Mouse (Mus musculus): ENCODE data around the gene Slc7a4. TPM values are rescaled to one million over a fixed set of nuclear protein-coding genes. Genes with fewer than 3 reads are reported as not detected.

The Slc7a4 gene
- total RNA-seq, 2 experiments from 2014 or later, result 8.7 to 14.2 TPM

- no peak for DNase-seq (ENCODE audit: low spot score in 2 of 2)
Measured at GRCm38 (mm10) chr16:17525524-17525923, 57.5 kb downstream of the Slc7a4 start.

GRCm38 (mm10) chr16:17524156-17524555 is 58.9 kb downstream of the Slc7a4 start:
- DNase-seq (ENCODE audit: low spot score in 2 of 2), result no peak

Other genes with a start within 250 kb of the Slc7a4 start
- 10 to 100 TPM; 27.7 to 29.3 TPM for gene Snap29, start 177.2 kb downstream of the Slc7a4 start, total RNA-seq (2021)
- 100 to 1,000 TPM in 1 of 2 experiments, 10 to 100 TPM in 1; 95.5 to 105 TPM for gene Pi4ka, start 176.9 kb downstream of the Slc7a4 start, total RNA-seq (2021)
- 10 to 100 TPM; 38.3 to 39.2 TPM for gene Crkl, start 131.2 kb downstream of the Slc7a4 start, total RNA-seq (2021)
- 10 to 100 TPM in 1 of 2 experiments, 1 to 10 TPM in 1; 7.3 to 11.7 TPM for gene Aifm3, start 93.6 kb downstream of the Slc7a4 start, total RNA-seq (2021)
- 10 to 100 TPM; 58.7 to 64.6 TPM for gene Lztr1, start 74.5 kb downstream of the Slc7a4 start, total RNA-seq (2021)
- gene Thap7, start 52.1 kb downstream of the Slc7a4 start, total RNA-seq (2021), result 10 to 100 TPM; 35.1 to 38.5 TPM
- not detected for gene Lrrc74b, start 22.0 kb downstream of the Slc7a4 start, total RNA-seq (2021)
- 1 to 10 TPM; 1.8 to 2.8 TPM for gene P2rx6, start 21.3 kb downstream of the Slc7a4 start, total RNA-seq (2021)
- gene Smpd4, start 36.1 kb upstream of the Slc7a4 start, total RNA-seq (2021), result 10 to 100 TPM; 29.9 to 30.2 TPM
- gene Ccdc74a, start 63.3 kb upstream of the Slc7a4 start, total RNA-seq (2021), result 1 to 10 TPM; 1.2 to 1.8 TPM
- 10 to 100 TPM; 57.1 to 58.2 TPM for gene Med15, start 149.7 kb upstream of the Slc7a4 start, total RNA-seq (2021)
- gene Klhl22, start 176.4 kb upstream of the Slc7a4 start, total RNA-seq (2021), result 10 to 100 TPM; 29.8 to 38.3 TPM
- gene Scarf2, start 214.1 kb upstream of the Slc7a4 start, total RNA-seq (2021), result 10 to 100 TPM in 1 of 2 experiments, 1 to 10 TPM in 1; 9.5 to 11.7 TPM
- gene B830017H08Rik, start 249.9 kb upstream of the Slc7a4 start, total RNA-seq (2021), result not detected